Mouse (Mus musculus) splenic B cell, adult 2 months (primary cell): ENCODE results near the gene Cypt4.
"Not testable (repeated sequence)": the region's sequence is repeated elsewhere in the genome, so short reads cannot be mapped to it uniquely, and the experiment has no call there.

Experiments
- DNase-seq: peaks from one replicate; pipeline ENCODE4 v3.0.0-alpha.2; 2011; ENCODE audit warnings: low read depth, low spot score
- H3K27me3 ChIP-seq: 2 replicates; pipeline ENCODE4 v1.6.1; 2012; ENCODE audit warnings: mild to moderate bottlenecking, low read length, moderate library complexity, mixed read lengths; ENCODE audit not compliant: control insufficient read depth, poor library complexity, insufficient read depth, severe bottlenecking
- H3K36me3 ChIP-seq: 2 replicates; pipeline ENCODE4 v1.6.1; 2012; ENCODE audit warnings: mild to moderate bottlenecking, low read length, moderate library complexity, mixed read lengths; ENCODE audit not compliant: control insufficient read depth, poor library complexity, insufficient read depth, severe bottlenecking

The Cypt4 gene

GRCm38 (mm10) chr9:24624896-24625295 is at the start of gene Cypt4:
Gene Cypt4 (plus strand): TSS chr9:24625196.
- no peak for DNase-seq
- Histone ChIP-seq H3K36me3 (no peaks in the 10 kb centered on the region), H3K27me3 (no peaks in the 10 kb centered on the region)

GRCm38 (mm10) chr9:24637341-24637740 is 12.3 kb downstream of the Cypt4 start:
- DNase-seq, H3K36me3 ChIP-seq, H3K27me3 ChIP-seq: not testable (repeated sequence)
